Mouse (Mus musculus): ENCODE data around the gene Fyco1. TPM values are rescaled to one million over a fixed set of nuclear protein-coding genes. Genes with fewer than 3 reads are reported as not detected.
"Not testable (repeated sequence)": the region's sequence is repeated elsewhere in the genome, so short reads cannot be mapped to it uniquely, and the experiment has no call there.

The Fyco1 gene
- polyA plus RNA-seq, 1 experiment from 2014 or later = 10.8 TPM

GRCm38 (mm10) chr9:123806267-123806666, 45.4 kb downstream of the Fyco1 start, which contains the start of gene Cxcr6:
Gene Cxcr6, plus strand, starts transcription at chr9:123806475.
- Histone ChIP-seq H3K27ac (replicated peaks) (no peak within 1 kb of the TSS), H3K27me3 (ENCODE audit: low read depth, poor library complexity, severe bottlenecking) (no peaks in the 10 kb centered on the region), H3K36me3 (peaks cover 23% of the 10 kb centered on the region), H3K4me3 (no peak within 1 kb of the TSS), H3K9me3 (replicated peaks) (no peaks in the 10 kb centered on the region), H3K4me1 (no peaks in the 10 kb centered on the region)
- no peak for DNase-seq (ENCODE audit: low spot score)
- 93% methylated on average over 5 of the region's 5 CpGs for WGBS

DNA sequence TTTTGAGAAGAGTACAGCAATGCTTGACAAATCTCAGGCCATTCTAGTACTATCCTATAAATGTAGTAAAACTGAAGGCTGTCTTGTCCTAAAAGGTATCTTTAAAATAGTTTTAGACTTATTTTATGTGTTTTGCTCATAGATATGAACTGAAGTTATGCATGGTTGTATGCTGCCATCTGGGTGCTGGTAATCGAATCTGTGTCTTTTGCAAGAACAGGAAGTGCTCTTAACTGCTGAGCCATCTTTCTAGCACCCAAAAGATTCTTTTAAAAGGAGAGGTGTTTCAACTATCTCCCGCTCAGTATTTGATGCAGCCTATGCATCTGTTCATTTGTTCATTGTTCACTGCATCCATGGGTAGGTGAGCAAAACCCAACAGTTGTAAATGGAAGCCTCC, 46.5 kb downstream of the Fyco1 start:
- Histone ChIP-seq H3K9me3 (replicated peaks) (no peaks in the 10 kb centered on the region), H3K27me3 (ENCODE audit: low read depth, poor library complexity, severe bottlenecking) (no peaks in the 10 kb centered on the region), H3K36me3 (peaks cover 23% of the 10 kb centered on the region), H3K4me3 (no peak overlapping the region), H3K27ac (replicated peaks) (no peak overlapping the region), H3K4me1 (no peaks in the 10 kb centered on the region)
- WGBS = 88% methylated on average over 2 of the region's 2 CpGs
- no peak for DNase-seq (ENCODE audit: low spot score)

DNA sequence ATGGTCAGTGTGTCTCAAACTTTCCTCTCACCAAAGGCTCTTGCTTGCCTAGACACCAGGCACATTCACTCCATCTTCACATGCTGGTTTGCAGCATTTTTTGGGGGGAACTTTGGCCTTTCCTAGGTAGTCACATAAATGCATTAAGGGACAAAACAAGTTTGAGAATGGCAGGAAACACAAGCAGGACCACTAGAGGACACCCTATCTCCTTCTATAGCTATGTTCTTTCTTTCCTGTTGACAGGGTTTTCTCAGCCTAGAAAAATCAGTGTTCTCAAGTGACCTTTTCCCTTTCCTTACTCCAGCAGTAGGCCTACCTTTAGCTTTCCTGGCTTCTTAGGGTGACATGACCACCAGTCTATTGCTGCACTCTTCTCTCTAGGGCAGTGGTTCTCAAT, 48.8 kb downstream of the Fyco1 start:
- no peak overlapping the region for H3K27ac ChIP-seq (replicated peaks)
- no peak overlapping the region for H3K4me3 ChIP-seq
- H3K4me1 ChIP-seq = no peaks in the 10 kb centered on the region
- no peaks in the 10 kb centered on the region for H3K9me3 ChIP-seq (replicated peaks)
- H3K36me3 ChIP-seq = peaks cover 25% of the 10 kb centered on the region
- DNase-seq (ENCODE audit: low spot score) = no peak
- no peaks in the 10 kb centered on the region for H3K27me3 ChIP-seq (ENCODE audit: low read depth, poor library complexity, severe bottlenecking)

- 98% methylated on average over 2 of the region's 2 CpGs for WGBS
- Histone ChIP-seq H3K27me3 (ENCODE audit: low read depth, poor library complexity, severe bottlenecking) (no peaks in the 10 kb centered on the region), H3K9me3 (replicated peaks) (no peaks in the 10 kb centered on the region), H3K4me1 (no peaks in the 10 kb centered on the region), H3K4me3 (no peak overlapping the region), H3K27ac (replicated peaks) (no peak overlapping the region), H3K36me3 (peaks cover 28% of the 10 kb centered on the region)
- DNase-seq (ENCODE audit: low spot score) = no peak
These were observed 49.3 kb downstream of the Fyco1 start for GRCm38 (mm10) chr9:123802421-123802820.

DNA sequence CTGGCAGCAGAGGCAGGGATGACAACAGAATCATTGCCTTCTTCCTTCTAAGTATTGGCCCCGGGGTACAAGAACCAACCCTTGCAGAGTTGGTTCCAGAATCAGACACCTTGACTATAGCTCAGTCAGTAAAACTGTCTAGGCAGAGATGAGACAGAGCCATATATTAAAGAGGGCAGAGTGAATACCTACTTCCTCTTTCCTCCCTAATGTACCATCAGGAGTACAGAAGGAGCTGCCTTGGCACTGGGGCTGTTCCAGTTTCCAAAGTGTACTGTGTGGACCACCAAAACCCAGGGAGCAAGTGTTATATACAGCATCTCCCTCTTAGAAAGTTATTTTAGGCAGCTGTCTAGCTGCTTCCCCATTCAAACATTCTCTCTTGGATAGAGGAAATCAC, 50.2 kb downstream of the Fyco1 start:
- Histone ChIP-seq H3K36me3 (peaks cover 36% of the 10 kb centered on the region), H3K27me3 (ENCODE audit: low read depth, poor library complexity, severe bottlenecking) (no peaks in the 10 kb centered on the region), H3K27ac (replicated peaks) (no peak overlapping the region), H3K4me3 (no peak overlapping the region), H3K4me1 (no peaks in the 10 kb centered on the region), H3K9me3 (replicated peaks) (no peaks in the 10 kb centered on the region)
- DNase-seq (ENCODE audit: low spot score) = no peak
- 88% methylated on average over 1 of the region's 1 CpGs for WGBS

DNA sequence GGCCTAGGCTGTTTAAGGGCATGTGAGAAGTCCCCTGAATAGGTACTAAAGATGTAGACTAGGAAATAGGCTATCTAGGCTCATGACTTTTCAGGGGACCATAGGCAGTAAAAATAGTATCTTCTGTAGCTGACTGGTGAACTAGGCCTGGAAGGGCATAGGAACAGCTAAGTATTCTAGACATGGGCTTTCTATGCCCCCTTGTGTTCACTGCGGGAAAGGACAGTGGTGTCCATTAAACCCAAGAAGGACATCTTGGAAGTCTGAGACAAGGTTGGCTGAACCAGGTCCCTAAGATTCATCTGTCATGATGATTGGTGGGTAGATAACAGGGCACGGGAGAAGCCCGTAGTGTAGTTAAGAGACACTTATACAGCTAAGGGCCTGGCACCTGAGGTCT, 55.5 kb downstream of the Fyco1 start:
- Histone ChIP-seq H3K4me1 (no peaks in the 10 kb centered on the region), H3K36me3 (peaks cover 79% of the 10 kb centered on the region), H3K9me3 (replicated peaks) (no peaks in the 10 kb centered on the region), H3K27ac (replicated peaks) (no peak overlapping the region), H3K4me3 (no peak overlapping the region), H3K27me3 (ENCODE audit: low read depth, poor library complexity, severe bottlenecking) (no peaks in the 10 kb centered on the region)
- DNase-seq (ENCODE audit: low spot score) = peak; percentile 29
- 74% methylated on average over 3 of the region's 3 CpGs for WGBS

DNA sequence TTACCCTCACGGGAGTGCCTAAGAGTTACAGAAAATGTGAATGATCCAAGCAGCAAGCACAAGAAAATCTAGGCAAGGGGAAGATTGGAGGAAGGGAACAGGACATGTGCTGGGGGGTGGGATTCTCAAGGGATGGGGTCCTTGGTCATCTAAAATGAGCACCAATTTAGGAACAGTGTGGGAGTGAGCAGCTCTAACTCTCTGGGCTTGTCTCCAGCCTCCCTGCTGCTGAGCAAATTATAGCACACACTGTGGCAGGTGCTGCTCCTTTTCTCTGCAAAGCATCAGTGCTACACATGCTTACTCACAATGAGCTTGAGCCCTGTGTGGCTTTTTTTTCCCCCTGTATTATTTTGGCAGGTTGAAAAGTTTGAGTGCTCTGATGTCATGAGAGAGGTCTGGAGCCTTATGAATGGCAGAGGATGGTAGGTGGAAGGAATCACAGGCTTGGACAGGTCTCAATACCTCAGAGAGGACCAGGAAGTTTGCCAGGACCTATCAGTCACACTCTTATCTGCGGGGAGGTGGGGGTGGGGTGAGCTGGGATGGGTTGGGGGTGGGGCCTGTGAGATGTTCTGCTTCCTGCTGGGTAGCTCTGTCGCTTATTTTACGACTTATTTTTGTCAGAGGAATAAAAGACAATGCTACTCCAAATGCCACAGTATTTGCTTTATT, 62.7 kb downstream of the Fyco1 start:
- Histone ChIP-seq H3K36me3 (peaks cover 62% of the 10 kb centered on the region), H3K27me3 (ENCODE audit: low read depth, poor library complexity, severe bottlenecking) (no peaks in the 10 kb centered on the region), H3K27ac (replicated peaks) (no peak overlapping the region), H3K4me1 (no peaks in the 10 kb centered on the region), H3K4me3 (no peak overlapping the region), H3K9me3 (replicated peaks) (peaks cover 2% of the 10 kb centered on the region)
- WGBS = 82% methylated on average over 4 of the region's 4 CpGs
- DNase-seq (ENCODE audit: low spot score) = no peak

- H3K4me1 ChIP-seq; DNase-seq (ENCODE audit: low spot score): not testable (repeated sequence)
- WGBS = 37% methylated on average over 2 of the region's 2 CpGs
These were observed 78.4 kb downstream of the Fyco1 start for GRCm38 (mm10) chr9:123773299-123773698.

DNA sequence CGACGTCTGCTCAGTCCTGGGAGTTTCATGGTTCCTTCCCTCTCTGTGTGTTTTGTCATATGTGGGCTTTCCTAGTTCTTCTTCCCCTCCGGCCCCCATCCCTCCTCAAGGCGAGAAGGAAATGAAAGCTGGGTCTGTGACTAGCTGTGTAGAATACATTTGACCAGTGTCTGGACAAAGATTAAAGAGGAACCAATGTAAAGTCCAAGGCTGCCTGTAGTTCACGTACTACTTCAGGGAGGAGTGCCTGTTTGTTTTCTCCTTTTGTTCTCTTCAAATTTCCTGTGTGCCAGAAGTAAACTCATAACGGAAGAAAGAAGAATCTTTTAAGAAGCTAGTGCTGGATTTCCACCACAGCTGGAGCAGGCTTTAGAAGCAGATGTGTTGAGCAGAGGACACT, 82.2 kb downstream of the Fyco1 start:
- no peak overlapping the region for H3K27ac ChIP-seq (replicated peaks)
- no peaks in the 10 kb centered on the region for H3K27me3 ChIP-seq (ENCODE audit: low read depth, poor library complexity, severe bottlenecking)
- H3K9me3 ChIP-seq (replicated peaks) = no peaks in the 10 kb centered on the region
- no peaks in the 10 kb centered on the region for H3K4me1 ChIP-seq
- WGBS = 71% methylated on average over 6 of the region's 6 CpGs
- no peak overlapping the region for H3K4me3 ChIP-seq
- no peaks in the 10 kb centered on the region for H3K36me3 ChIP-seq
- no peak for DNase-seq (ENCODE audit: low spot score)

More at GRCm38 (mm10) chr9:123773299-123773698, 78.4 kb downstream of the Fyco1 start:
- H3K36me3 ChIP-seq; H3K27me3 ChIP-seq (ENCODE audit: low read depth, poor library complexity, severe bottlenecking); H3K27ac ChIP-seq (replicated peaks); H3K4me3 ChIP-seq; H3K9me3 ChIP-seq (replicated peaks): not testable (repeated sequence)

DNA sequence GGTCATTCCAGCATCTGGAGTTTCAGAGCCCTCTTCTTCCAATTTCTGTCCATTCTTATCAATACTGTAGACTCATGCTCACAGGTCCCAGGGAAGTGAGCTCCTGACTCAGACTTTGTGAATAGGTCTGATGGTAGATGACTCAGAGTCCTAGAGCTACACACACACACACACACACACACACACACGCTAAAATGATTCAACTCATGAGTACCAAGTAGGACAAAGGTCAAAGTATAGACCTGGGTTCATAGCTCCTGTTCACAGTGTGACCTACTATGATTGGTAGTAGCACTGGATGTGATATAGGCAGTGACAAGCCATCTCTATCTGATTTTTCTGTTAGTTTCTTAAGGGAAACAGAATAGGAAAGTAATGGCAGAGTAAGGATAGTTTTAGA, 83.3 kb downstream of the Fyco1 start:
- WGBS = 67% methylated on average over 1 of the region's 1 CpGs
- Histone ChIP-seq H3K27me3 (ENCODE audit: low read depth, poor library complexity, severe bottlenecking) (no peaks in the 10 kb centered on the region), H3K4me1 (no peaks in the 10 kb centered on the region), H3K9me3 (replicated peaks) (no peaks in the 10 kb centered on the region), H3K4me3 (no peak overlapping the region), H3K36me3 (no peaks in the 10 kb centered on the region), H3K27ac (replicated peaks) (no peak overlapping the region)
- no peak for DNase-seq (ENCODE audit: low spot score)

DNA sequence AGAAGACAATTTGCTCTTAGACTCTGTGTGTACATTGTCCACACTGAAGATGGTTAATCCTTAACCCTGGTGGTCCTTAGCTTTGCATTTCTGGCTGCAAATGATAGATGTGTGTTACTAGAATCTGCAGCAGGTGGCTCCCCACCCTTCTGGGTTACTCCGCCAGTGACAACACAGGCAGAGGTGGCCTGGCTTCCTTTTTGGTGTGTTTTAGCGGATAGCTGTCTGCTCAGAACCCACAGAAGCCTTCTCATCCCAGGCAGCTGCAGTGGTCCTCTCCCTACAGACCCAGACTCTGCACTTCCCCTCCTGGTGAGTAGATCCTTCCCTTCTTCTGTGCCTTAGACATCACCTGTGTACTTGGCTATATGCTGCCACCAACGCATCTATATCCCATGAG, 84.7 kb downstream of the Fyco1 start:
- Histone ChIP-seq H3K4me3 (no peak overlapping the region), H3K36me3 (no peaks in the 10 kb centered on the region), H3K27ac (replicated peaks) (no peak overlapping the region), H3K27me3 (ENCODE audit: low read depth, poor library complexity, severe bottlenecking) (no peaks in the 10 kb centered on the region), H3K9me3 (replicated peaks) (no peaks in the 10 kb centered on the region), H3K4me1 (no peaks in the 10 kb centered on the region)
- 88% methylated on average over 3 of the region's 3 CpGs for WGBS
- DNase-seq (ENCODE audit: low spot score) = no peak

- Histone ChIP-seq H3K4me1 (no peaks in the 10 kb centered on the region), H3K9me3 (replicated peaks) (no peaks in the 10 kb centered on the region), H3K36me3 (no peaks in the 10 kb centered on the region), H3K4me3 (no peak overlapping the region), H3K27ac (replicated peaks) (no peak overlapping the region), H3K27me3 (ENCODE audit: low read depth, poor library complexity, severe bottlenecking) (no peaks in the 10 kb centered on the region)
- DNase-seq (ENCODE audit: low spot score) = no peak
- 84% methylated on average over 3 of the region's 3 CpGs for WGBS
These were observed 87.9 kb downstream of the Fyco1 start for GRCm38 (mm10) chr9:123763771-123764170.

- H3K27me3 ChIP-seq (ENCODE audit: low read depth, poor library complexity, severe bottlenecking) = no peaks in the 10 kb centered on the region
- 91% methylated on average over 4 of the region's 4 CpGs for WGBS
- no peak overlapping the region for H3K27ac ChIP-seq (replicated peaks)
- no peaks in the 10 kb centered on the region for H3K9me3 ChIP-seq (replicated peaks)
- H3K36me3 ChIP-seq = no peaks in the 10 kb centered on the region
- no peaks in the 10 kb centered on the region for H3K4me1 ChIP-seq
- H3K4me3 ChIP-seq = no peak overlapping the region
- no peak for DNase-seq (ENCODE audit: low spot score)
These were observed 88.8 kb downstream of the Fyco1 start for GRCm38 (mm10) chr9:123762886-123763285.

DNA sequence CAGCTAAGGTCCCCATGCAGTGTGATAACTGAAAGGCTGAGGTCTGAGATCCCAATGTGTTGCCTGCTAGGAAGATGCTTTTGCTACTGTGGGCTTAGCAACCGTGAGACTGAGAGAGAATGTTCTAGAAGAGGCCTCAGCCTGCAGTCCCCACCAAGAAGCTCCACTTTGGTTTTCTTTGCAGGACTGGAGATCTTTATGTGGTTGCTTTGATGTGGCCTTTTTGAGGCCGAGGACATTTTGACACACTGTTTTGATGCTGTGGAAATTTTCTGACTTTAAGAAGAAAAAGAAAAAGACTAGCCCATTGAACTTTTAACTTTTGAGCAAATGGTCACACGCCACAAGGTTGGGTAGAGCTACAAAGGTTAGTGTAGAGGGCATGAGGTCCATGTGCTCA, 90.9 kb downstream of the Fyco1 start:
- WGBS = 89% methylated on average over 3 of the region's 3 CpGs
- DNase-seq (ENCODE audit: low spot score) = no peak
- no peak overlapping the region for H3K27ac ChIP-seq (replicated peaks)
- no peaks in the 10 kb centered on the region for H3K4me1 ChIP-seq
- no peaks in the 10 kb centered on the region for H3K9me3 ChIP-seq (replicated peaks)
- H3K4me3 ChIP-seq = no peak overlapping the region
- H3K36me3 ChIP-seq = no peaks in the 10 kb centered on the region
- H3K27me3 ChIP-seq (ENCODE audit: low read depth, poor library complexity, severe bottlenecking) = no peaks in the 10 kb centered on the region
